Mouse (Mus musculus): Measurements from ENCODE around the gene Pde4c. TPM values are rescaled to one million over a fixed set of nuclear protein-coding genes. Genes with fewer than 3 reads are reported as not detected.

The Pde4c gene
- polyA plus RNA-seq, 2 experiments = 0.74 to 1.6 TPM

GRCm38 (mm10) chr8:70699116-70699833 lies 24.2 kb upstream of the Pde4c start:
- H3K9me3 ChIP-seq (ENCODE audit: control insufficient read depth, low read length) = no peaks in the 10 kb centered on the region
- peak overlapping the region; percentile 75 to 84 for H3K4me3 ChIP-seq (ENCODE audit: insufficient read depth in 1 of 2, low read depth in 2 of 2, low read length in 2 of 2)
- ATAC-seq (ENCODE audit: insufficient read depth) (peak; percentile 28), DNase-seq (ENCODE audit: low read depth in 3 of 3, low spot score in 3 of 3) (peak in 1 of 3 experiments; percentile 56)
- WGBS (ENCODE audit: insufficient replicate concordance) = under 1% methylated on average over 89 of the region's 89 CpGs
- H3K27me3 ChIP-seq (ENCODE audit: control insufficient read depth, insufficient read depth, low read length) = no peaks in the 10 kb centered on the region
- peak overlapping the region; percentile 87 for H3K9ac ChIP-seq (replicated peaks)
- H3K4me1 ChIP-seq (replicated peaks; ENCODE audit: control insufficient read depth in 2 of 2, insufficient read depth in 2 of 2, low read length in 1 of 2) = peaks cover 30 to 32% of the 10 kb centered on the region in 2 experiments
- TF ChIP-seq CTCF (IDR thresholded peaks at IDR 0.05; ENCODE audit: low read depth) = peak; percentile 33
- TF ChIP-seq EP300 (IDR thresholded peaks at IDR 0.05; ENCODE audit: low read depth) = no peak
- H3K27ac ChIP-seq = peak overlapping the region; percentile 91
- H3K36me3 ChIP-seq (replicated peaks; ENCODE audit: control insufficient read depth, insufficient read depth, low read depth) = no peaks in the 10 kb centered on the region
- H3K4me2 ChIP-seq (ENCODE audit: low read depth) = peak overlapping the region; percentile 70

- no peaks in the 10 kb centered on the region for H3K9me3 ChIP-seq (ENCODE audit: control insufficient read depth, low read length)
- H3K9ac ChIP-seq (replicated peaks) = peak overlapping the region; percentile 87
- no peak for TF ChIP-seq EP300 (IDR thresholded peaks at IDR 0.05; ENCODE audit: low read depth)
- no peak for TF ChIP-seq CTCF (IDR thresholded peaks at IDR 0.05; ENCODE audit: low read depth)
- DNase-seq (ENCODE audit: low read depth in 3 of 3, low spot score in 3 of 3) (peak in 2 of 3 experiments; percentile 47 to 52), ATAC-seq (ENCODE audit: insufficient read depth) (no peak)
- H3K27me3 ChIP-seq (ENCODE audit: control insufficient read depth, insufficient read depth, low read length) = no peaks in the 10 kb centered on the region
- peak overlapping the region; percentile 75 to 84 for H3K4me3 ChIP-seq (ENCODE audit: insufficient read depth in 1 of 2, low read depth in 2 of 2, low read length in 2 of 2)
- H3K36me3 ChIP-seq (replicated peaks; ENCODE audit: control insufficient read depth, insufficient read depth, low read depth) = no peaks in the 10 kb centered on the region
- under 1% methylated on average over 53 of the region's 59 CpGs for WGBS (ENCODE audit: insufficient replicate concordance)
- H3K4me1 ChIP-seq (replicated peaks; ENCODE audit: control insufficient read depth in 2 of 2, insufficient read depth in 2 of 2, low read length in 1 of 2) = peaks cover 30 to 31% of the 10 kb centered on the region in 2 experiments
- peak overlapping the region; percentile 70 for H3K4me2 ChIP-seq (ENCODE audit: low read depth)
- peak overlapping the region; percentile 91 for H3K27ac ChIP-seq
Measured at GRCm38 (mm10) chr8:70699834-70700554, 23.5 kb upstream of the Pde4c start.

DNA sequence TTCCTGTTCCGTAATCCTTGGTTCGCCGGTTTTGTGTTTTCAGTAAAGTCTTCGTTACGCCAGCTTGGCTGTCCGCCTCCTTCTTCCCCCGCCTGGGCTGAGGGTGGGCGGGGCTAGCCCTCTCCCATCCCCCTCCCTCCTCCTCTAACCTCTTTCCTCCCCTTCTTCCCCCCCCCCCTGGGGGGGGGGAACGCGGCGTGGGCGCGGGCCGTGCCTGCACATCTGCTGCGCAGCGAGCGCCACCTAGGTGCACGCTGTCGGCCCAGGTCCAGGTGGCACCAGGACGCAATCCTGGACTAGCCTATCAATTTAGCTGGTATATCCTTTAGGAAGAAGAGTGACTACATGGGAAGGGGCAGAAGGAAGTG lies 23.0 kb upstream of the Pde4c start:
- H3K9ac ChIP-seq (replicated peaks) = peak overlapping the region; percentile 87
- TF ChIP-seq CTCF (IDR thresholded peaks at IDR 0.05; ENCODE audit: low read depth) (peak; percentile 92), EP300 (IDR thresholded peaks at IDR 0.05; ENCODE audit: low read depth) (no peak)
- no peaks in the 10 kb centered on the region for H3K27me3 ChIP-seq (ENCODE audit: control insufficient read depth, insufficient read depth, low read length)
- 0% methylated on average over 20 of the region's 20 CpGs for WGBS (ENCODE audit: insufficient replicate concordance)
- ATAC-seq (ENCODE audit: insufficient read depth) (no peak), DNase-seq (ENCODE audit: low read depth in 3 of 3, low spot score in 3 of 3) (peak; percentile 72 to 85 (median 78))
- peaks cover 26 to 27% of the 10 kb centered on the region in 2 experiments for H3K4me1 ChIP-seq (replicated peaks; ENCODE audit: control insufficient read depth in 2 of 2, insufficient read depth in 2 of 2, low read length in 1 of 2)
- no peaks in the 10 kb centered on the region for H3K36me3 ChIP-seq (replicated peaks; ENCODE audit: control insufficient read depth, insufficient read depth, low read depth)
- no peaks in the 10 kb centered on the region for H3K9me3 ChIP-seq (ENCODE audit: control insufficient read depth, low read length)
- H3K4me3 ChIP-seq (ENCODE audit: insufficient read depth in 1 of 2, low read depth in 2 of 2, low read length in 2 of 2) = peak overlapping the region; percentile 75 to 84
- H3K27ac ChIP-seq = peak overlapping the region; percentile 91
- H3K4me2 ChIP-seq (ENCODE audit: low read depth) = peak overlapping the region; percentile 70

DNA sequence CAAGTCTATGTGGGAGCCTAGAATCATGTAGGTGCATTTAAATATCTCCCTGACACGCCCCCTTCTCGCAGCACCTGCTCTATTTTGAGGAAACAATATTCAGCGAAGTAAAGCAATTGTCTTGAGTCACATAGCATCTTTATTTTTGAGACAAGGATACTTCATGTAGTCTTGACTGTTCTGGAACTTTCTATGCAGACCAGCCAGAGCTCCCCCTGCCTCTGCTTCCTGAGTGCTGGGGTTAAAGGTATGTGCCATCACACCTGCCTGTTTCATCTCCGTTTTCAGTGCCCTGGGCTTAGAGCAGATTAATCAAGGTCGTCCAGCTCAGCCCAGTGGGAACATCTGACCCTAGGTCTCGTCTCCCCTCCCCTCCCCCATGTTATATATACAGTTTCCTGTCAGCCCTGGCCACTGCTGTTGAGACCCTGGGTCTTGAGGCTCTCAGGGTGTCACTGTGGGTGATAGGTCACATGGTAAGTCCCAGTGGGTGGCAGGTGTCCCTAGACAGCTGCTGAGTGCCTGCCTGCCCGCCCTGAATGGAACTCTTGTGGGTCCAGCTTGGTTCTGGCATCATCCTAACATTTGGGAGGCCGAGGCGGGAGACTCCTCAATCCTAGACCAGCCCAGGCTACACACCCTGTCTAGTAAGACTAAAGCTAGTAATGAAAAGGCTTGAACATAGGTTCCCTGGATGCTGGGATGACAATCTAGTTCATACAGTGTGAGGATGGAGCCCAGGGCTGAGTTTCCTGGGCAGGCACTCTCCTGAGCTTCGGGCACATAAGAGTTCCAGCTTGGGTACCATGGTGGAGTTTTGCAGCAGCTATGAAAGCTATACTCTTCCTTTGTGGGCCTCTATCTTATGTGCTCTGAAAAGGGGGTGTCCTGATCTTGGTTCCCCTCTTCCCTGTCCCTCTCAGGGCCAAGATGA lies 22.2 kb upstream of the Pde4c start:
- H3K27me3 ChIP-seq (ENCODE audit: control insufficient read depth, insufficient read depth, low read length) = no peaks in the 10 kb centered on the region
- DNase-seq (ENCODE audit: low read depth in 3 of 3, low spot score in 3 of 3) (peak in 1 of 3 experiments; percentile 41), ATAC-seq (ENCODE audit: insufficient read depth) (no peak)
- peak overlapping the region in 1 of 2 experiments; percentile 75; a peak in 2 of 4 replicates for H3K4me3 ChIP-seq (ENCODE audit: insufficient read depth in 1 of 2, low read depth in 2 of 2, low read length in 2 of 2)
- H3K36me3 ChIP-seq (replicated peaks; ENCODE audit: control insufficient read depth, insufficient read depth, low read depth) = no peaks in the 10 kb centered on the region
- no peaks in the 10 kb centered on the region for H3K9me3 ChIP-seq (ENCODE audit: control insufficient read depth, low read length)
- peak overlapping the region; percentile 87 for H3K9ac ChIP-seq (replicated peaks)
- peaks cover 19% of the 10 kb centered on the region in 2 experiments for H3K4me1 ChIP-seq (replicated peaks; ENCODE audit: control insufficient read depth in 2 of 2, insufficient read depth in 2 of 2, low read length in 1 of 2)
- 54% methylated on average over 10 of the region's 10 CpGs for WGBS (ENCODE audit: insufficient replicate concordance)
- H3K4me2 ChIP-seq (ENCODE audit: low read depth) = peak overlapping the region; percentile 70
- TF ChIP-seq CTCF (IDR thresholded peaks at IDR 0.05; ENCODE audit: low read depth) = no peak
- peak overlapping the region; percentile 91 for H3K27ac ChIP-seq

Measured in liver, embryonic 14.5 days (tissue).